Mouse (Mus musculus): ENCODE measurements around the gene Hmgn3. TPM values are rescaled to one million over a fixed set of nuclear protein-coding genes. Genes with fewer than 3 reads are reported as not detected.
"Not testable (repeated sequence)": the region's sequence is repeated elsewhere in the genome, so short reads cannot be mapped to it uniquely, and the experiment has no call there.

Gene Hmgn3
- polyA plus RNA-seq, 1 experiment: 9.0 TPM

- WGBS: 94% methylated on average over 7 of the region's 7 CpGs
- no peak overlapping the region for H3K4me3 ChIP-seq (ENCODE audit: control insufficient read depth, insufficient read depth, low read length)
These were observed 18.6 kb downstream of the Hmgn3 start for GRCm38 (mm10) chr9:83127840-83128239.

DNA sequence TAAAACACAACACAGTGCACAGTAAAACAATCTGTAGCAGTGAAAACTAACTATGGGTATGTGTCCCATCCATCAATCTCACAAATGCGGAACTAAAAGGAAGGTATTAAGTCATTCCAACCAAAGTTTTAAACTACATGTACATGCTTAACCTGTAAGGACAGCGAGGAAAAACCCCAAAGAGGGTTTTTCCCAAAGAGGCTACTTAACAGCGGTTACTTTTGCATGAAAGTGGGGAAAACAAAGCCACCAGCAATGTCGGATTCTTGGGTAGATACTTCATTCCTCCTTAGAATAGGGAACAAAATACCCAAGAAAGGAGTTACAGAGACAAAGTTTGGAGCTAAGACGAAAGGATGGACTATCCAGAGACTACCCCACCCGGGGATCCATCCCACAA is 20.0 kb downstream of the Hmgn3 start:
- not testable (repeated sequence) for H3K4me1 ChIP-seq (replicated peaks; ENCODE audit: control insufficient read depth, insufficient read depth, low read length); H3K27ac ChIP-seq (ENCODE audit: control insufficient read depth, insufficient read depth, low read length)
- 98% methylated on average over 6 of the region's 6 CpGs for WGBS

More at GRCm38 (mm10) chr9:83127840-83128239, 18.6 kb downstream of the Hmgn3 start:
- no peak for DNase-seq
- Histone ChIP-seq H3K27me3 (ENCODE audit: control insufficient read depth, insufficient read depth, low read length) (no peaks in the 10 kb centered on the region), H3K27ac (ENCODE audit: control insufficient read depth, insufficient read depth, low read length) (no peak overlapping the region), H3K36me3 (ENCODE audit: control insufficient read depth, insufficient read depth, low read length) (no peaks in the 10 kb centered on the region), H3K4me1 (replicated peaks; ENCODE audit: control insufficient read depth, insufficient read depth, low read length) (no peaks in the 10 kb centered on the region)
- TF ChIP-seq CTCF (IDR thresholded peaks at IDR 0.05; ENCODE audit: borderline replicate concordance, control insufficient read depth, extremely low read depth, insufficient read depth, low read length, poor library complexity) (no peak), POLR2A (IDR thresholded peaks at IDR 0.05; ENCODE audit: control insufficient read depth, extremely low read depth, insufficient read depth, low read length, poor library complexity) (no peak)

DNA sequence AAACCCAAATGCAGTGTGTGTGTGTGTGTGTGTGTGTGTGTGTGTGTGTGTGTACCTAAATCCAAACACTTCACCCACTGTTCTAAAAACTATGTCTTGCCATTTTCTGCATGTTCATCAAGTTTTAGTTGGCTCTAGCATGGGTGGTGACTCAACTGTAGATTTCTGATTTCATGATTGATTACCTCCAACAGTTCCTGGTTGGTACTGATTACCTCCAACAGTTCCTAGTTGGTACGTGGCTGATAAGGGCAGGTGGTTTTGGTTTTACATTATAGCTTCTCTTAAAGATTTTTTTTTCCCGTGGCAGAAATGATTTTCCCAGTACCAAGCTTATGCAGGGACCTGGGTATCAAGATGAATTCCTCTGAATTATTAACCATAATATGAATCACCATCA is 27.3 kb downstream of the Hmgn3 start:
- no peak overlapping the region for H3K27ac ChIP-seq (ENCODE audit: control insufficient read depth, insufficient read depth, low read length)
- H3K36me3 ChIP-seq (ENCODE audit: control insufficient read depth, insufficient read depth, low read length): no peaks in the 10 kb centered on the region
- H3K4me3 ChIP-seq (ENCODE audit: control insufficient read depth, insufficient read depth, low read length): no peak overlapping the region
- no peaks in the 10 kb centered on the region for H3K4me1 ChIP-seq (replicated peaks; ENCODE audit: control insufficient read depth, insufficient read depth, low read length)
- DNase-seq: no peak
- H3K27me3 ChIP-seq (ENCODE audit: control insufficient read depth, insufficient read depth, low read length): no peaks in the 10 kb centered on the region
- WGBS: 60% methylated on average over 2 of the region's 2 CpGs
- TF ChIP-seq POLR2A (IDR thresholded peaks at IDR 0.05; ENCODE audit: control insufficient read depth, extremely low read depth, insufficient read depth, low read length, poor library complexity) (no peak), CTCF (IDR thresholded peaks at IDR 0.05; ENCODE audit: borderline replicate concordance, control insufficient read depth, extremely low read depth, insufficient read depth, low read length, poor library complexity) (no peak)

More for the DNA sequence above, 20.0 kb downstream of the Hmgn3 start:
- DNase-seq; H3K4me3 ChIP-seq (ENCODE audit: control insufficient read depth, insufficient read depth, low read length); H3K27me3 ChIP-seq (ENCODE audit: control insufficient read depth, insufficient read depth, low read length); H3K36me3 ChIP-seq (ENCODE audit: control insufficient read depth, insufficient read depth, low read length): not testable (repeated sequence)

DNA sequence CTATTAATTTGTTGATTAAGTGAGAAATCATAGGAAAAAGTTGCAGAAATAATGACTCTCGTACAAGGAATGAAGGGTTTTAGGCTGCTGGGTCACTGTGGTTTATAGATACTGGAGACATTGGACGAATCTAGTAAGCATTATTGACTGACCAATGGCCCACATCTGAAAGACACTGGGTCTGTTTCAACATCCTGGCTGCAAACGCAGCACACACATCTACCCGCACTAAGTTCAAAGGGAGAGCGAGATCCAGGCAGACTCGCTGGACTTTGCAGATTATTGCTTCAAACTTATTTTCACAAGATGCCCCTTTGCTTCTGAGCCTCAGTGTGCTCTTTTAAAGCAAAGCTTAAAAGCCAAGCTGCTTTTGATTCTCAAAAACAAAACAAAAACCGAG is 29.0 kb downstream of the Hmgn3 start:
- Histone ChIP-seq H3K36me3 (ENCODE audit: control insufficient read depth, insufficient read depth, low read length) (no peaks in the 10 kb centered on the region), H3K27ac (ENCODE audit: control insufficient read depth, insufficient read depth, low read length) (no peak overlapping the region), H3K27me3 (ENCODE audit: control insufficient read depth, insufficient read depth, low read length) (no peaks in the 10 kb centered on the region), H3K4me1 (replicated peaks; ENCODE audit: control insufficient read depth, insufficient read depth, low read length) (no peaks in the 10 kb centered on the region), H3K4me3 (ENCODE audit: control insufficient read depth, insufficient read depth, low read length) (no peak overlapping the region)
- TF ChIP-seq POLR2A (IDR thresholded peaks at IDR 0.05; ENCODE audit: control insufficient read depth, extremely low read depth, insufficient read depth, low read length, poor library complexity) (no peak), CTCF (IDR thresholded peaks at IDR 0.05; ENCODE audit: borderline replicate concordance, control insufficient read depth, extremely low read depth, insufficient read depth, low read length, poor library complexity) (no peak)
- DNase-seq: no peak
- 93% methylated on average over 7 of the region's 7 CpGs for WGBS

GRCm38 (mm10) chr9:83116774-83117474 is 29.6 kb downstream of the Hmgn3 start:
- Histone ChIP-seq H3K36me3 (ENCODE audit: control insufficient read depth, insufficient read depth, low read length) (no peaks in the 10 kb centered on the region), H3K27me3 (ENCODE audit: control insufficient read depth, insufficient read depth, low read length) (no peaks in the 10 kb centered on the region), H3K4me3 (ENCODE audit: control insufficient read depth, insufficient read depth, low read length) (no peak overlapping the region), H3K4me1 (replicated peaks; ENCODE audit: control insufficient read depth, insufficient read depth, low read length) (no peaks in the 10 kb centered on the region), H3K27ac (ENCODE audit: control insufficient read depth, insufficient read depth, low read length) (no peak overlapping the region)
- 97% methylated on average over 15 of the region's 15 CpGs for WGBS
- DNase-seq: no peak
- no peak for TF ChIP-seq POLR2A (IDR thresholded peaks at IDR 0.05; ENCODE audit: control insufficient read depth, extremely low read depth, insufficient read depth, low read length, poor library complexity)
- no peak for TF ChIP-seq CTCF (IDR thresholded peaks at IDR 0.05; ENCODE audit: borderline replicate concordance, control insufficient read depth, extremely low read depth, insufficient read depth, low read length, poor library complexity)

- no peaks in the 10 kb centered on the region for H3K27me3 ChIP-seq (ENCODE audit: control insufficient read depth, insufficient read depth, low read length)
- no peaks in the 10 kb centered on the region for H3K4me1 ChIP-seq (replicated peaks; ENCODE audit: control insufficient read depth, insufficient read depth, low read length)
- H3K36me3 ChIP-seq (ENCODE audit: control insufficient read depth, insufficient read depth, low read length): no peaks in the 10 kb centered on the region
- H3K27ac ChIP-seq (ENCODE audit: control insufficient read depth, insufficient read depth, low read length): no peak overlapping the region
- whole genome bisulfite sequencing: 97% methylated on average over 2 of the region's 2 CpGs
- TF ChIP-seq POLR2A (IDR thresholded peaks at IDR 0.05; ENCODE audit: control insufficient read depth, extremely low read depth, insufficient read depth, low read length, poor library complexity): no peak
- no peak for TF ChIP-seq CTCF (IDR thresholded peaks at IDR 0.05; ENCODE audit: borderline replicate concordance, control insufficient read depth, extremely low read depth, insufficient read depth, low read length, poor library complexity)
- DNase-seq: no peak
- no peak overlapping the region for H3K4me3 ChIP-seq (ENCODE audit: control insufficient read depth, insufficient read depth, low read length)
These were observed 30.8 kb downstream of the Hmgn3 start for GRCm38 (mm10) chr9:83115676-83116075.

- H3K4me3 ChIP-seq (ENCODE audit: control insufficient read depth, insufficient read depth, low read length): no peak overlapping the region
- no peaks in the 10 kb centered on the region for H3K4me1 ChIP-seq (replicated peaks; ENCODE audit: control insufficient read depth, insufficient read depth, low read length)
- WGBS: 29% methylated on average over 10 of the region's 10 CpGs
- H3K27ac ChIP-seq (ENCODE audit: control insufficient read depth, insufficient read depth, low read length): no peak overlapping the region
- no peaks in the 10 kb centered on the region for H3K27me3 ChIP-seq (ENCODE audit: control insufficient read depth, insufficient read depth, low read length)
- no peak for DNase-seq
- no peaks in the 10 kb centered on the region for H3K36me3 ChIP-seq (ENCODE audit: control insufficient read depth, insufficient read depth, low read length)
- TF ChIP-seq POLR2A (IDR thresholded peaks at IDR 0.05; ENCODE audit: control insufficient read depth, extremely low read depth, insufficient read depth, low read length, poor library complexity) (no peak), CTCF (IDR thresholded peaks at IDR 0.05; ENCODE audit: borderline replicate concordance, control insufficient read depth, extremely low read depth, insufficient read depth, low read length, poor library complexity) (no peak)
These were observed 32.7 kb downstream of the Hmgn3 start for GRCm38 (mm10) chr9:83113800-83114217.

Measured in thymus, adult 2 months (tissue).